Mouse (Mus musculus) cortical plate, adult 2 months (tissue): ENCODE results near the gene Phrf1. TPM values are rescaled to one million over a fixed set of nuclear protein-coding genes. Genes with fewer than 3 reads are reported as not detected.

Experiments used
- H3K27ac ChIP-seq: fragments of 200-500 bp; 2 replicates; pipeline ENCODE4 v1.5.1; 2012; ENCODE audit warnings: low read length, control low read depth, inconsistent platforms; ENCODE audit not compliant: insufficient read depth
- H3K4me1 ChIP-seq: fragments of 200-500 bp; 2 replicates; pipeline ENCODE4 v1.6.1; 2011; ENCODE audit warnings: low read length; ENCODE audit not compliant: control insufficient read depth, insufficient read depth
- H3K4me3 ChIP-seq: fragments of 200-500 bp; 2 replicates; pipeline ENCODE4 v1.5.1; 2011; ENCODE audit warnings: mild to moderate bottlenecking, low read length, control low read depth; ENCODE audit not compliant: insufficient read depth
- CTCF ChIP-seq: fragments of 200-500 bp; IDR thresholded peaks from 2 replicates; pipeline ENCODE4 v1.5.1; 2011; ENCODE audit warnings: mild to moderate bottlenecking, control low read depth, low read length; ENCODE audit not compliant: insufficient read depth; ENCODE audit errors: extremely low read depth
- POLR2A ChIP-seq: fragments of 200-500 bp; IDR thresholded peaks from 2 replicates; pipeline ENCODE4 v1.6.1; 2011; ENCODE audit warnings: mild to moderate bottlenecking, low read length, control low read depth; ENCODE audit not compliant: insufficient read depth; ENCODE audit errors: extremely low read depth
- polyA plus RNA-seq: library from polyadenylated mRNA; depleted of rRNA; stranded (reverse); fragments of >200 nt; gene quantifications from 2 replicates; pipeline ENCODE4 v1.2.3, GENCODE M21; 2012

Gene Phrf1
- polyA plus RNA-seq, 1 experiment: 26.0 TPM

GRCm38 (mm10) chr7:141288042-141288441 is 59.5 kb downstream of the Phrf1 start:
- Histone ChIP-seq H3K4me3 (no peak overlapping the region), H3K27ac (no peak overlapping the region), H3K4me1 (peaks cover 2% of the 10 kb centered on the region; the same call in 1 of the 2 replicates)
- TF ChIP-seq POLR2A (no peak), CTCF (no peak)

GRCm38 (mm10) chr7:141291921-141292582 is 63.5 kb downstream of the Phrf1 start, which contains the start of gene Drd4:
Gene Drd4, plus strand, starts transcription at chr7:141292006.
- peak within 1 kb of the TSS; percentile 11 for H3K4me3 ChIP-seq
- peaks cover 2% of the 10 kb centered on the region for H3K4me1 ChIP-seq
- H3K27ac ChIP-seq: no peak within 1 kb of the TSS
- no peak for TF ChIP-seq POLR2A

- H3K4me3 ChIP-seq: peak overlapping the region; percentile 11; the same call in 1 of the 2 replicates
- TF ChIP-seq POLR2A (no peak), CTCF (no peak)
- peaks cover 2% of the 10 kb centered on the region for H3K4me1 ChIP-seq
- no peak overlapping the region for H3K27ac ChIP-seq
Observed at GRCm38 (mm10) chr7:141292583-141293388, 64.2 kb downstream of the Phrf1 start.

- peaks cover 2% of the 10 kb centered on the region for H3K4me1 ChIP-seq
- H3K27ac ChIP-seq: no peak overlapping the region
- TF ChIP-seq POLR2A (no peak), CTCF (no peak)
- H3K4me3 ChIP-seq: no peak overlapping the region
Observed at GRCm38 (mm10) chr7:141293852-141294471, 65.4 kb downstream of the Phrf1 start.

- TF ChIP-seq POLR2A (no peak), CTCF (no peak)
- Histone ChIP-seq H3K4me3 (no peak overlapping the region), H3K4me1 (peaks cover 2% of the 10 kb centered on the region), H3K27ac (no peak overlapping the region)
Observed at GRCm38 (mm10) chr7:141294479-141294878, 65.9 kb downstream of the Phrf1 start.

- Histone ChIP-seq H3K4me3 (no peak overlapping the region), H3K27ac (no peak overlapping the region), H3K4me1 (no peaks in the 10 kb centered on the region; the same call in 1 of the 2 replicates)
- TF ChIP-seq POLR2A: no peak
- TF ChIP-seq CTCF: no peak
Observed at GRCm38 (mm10) chr7:141297926-141298650, 69.5 kb downstream of the Phrf1 start.

- Histone ChIP-seq H3K4me3 (no peak overlapping the region), H3K4me1 (no peaks in the 10 kb centered on the region), H3K27ac (no peak overlapping the region)
- TF ChIP-seq POLR2A: no peak
- no peak for TF ChIP-seq CTCF
Observed at GRCm38 (mm10) chr7:141299175-141299574, 70.6 kb downstream of the Phrf1 start.

GRCm38 (mm10) chr7:141301386-141301785 is 72.8 kb downstream of the Phrf1 start:
- TF ChIP-seq POLR2A: no peak
- no peak for TF ChIP-seq CTCF
- H3K4me1 ChIP-seq: no peaks in the 10 kb centered on the region
- no peak overlapping the region for H3K4me3 ChIP-seq

GRCm38 (mm10) chr7:141302702-141303268 is 74.2 kb downstream of the Phrf1 start:
- H3K27ac ChIP-seq: no peak overlapping the region
- no peaks in the 10 kb centered on the region for H3K4me1 ChIP-seq
- TF ChIP-seq POLR2A: no peak
- TF ChIP-seq CTCF: no peak
- H3K4me3 ChIP-seq: no peak overlapping the region

More at GRCm38 (mm10) chr7:141301386-141301785, 72.8 kb downstream of the Phrf1 start:
- H3K27ac ChIP-seq: no peak overlapping the region
